In the genomic region with DNA sequence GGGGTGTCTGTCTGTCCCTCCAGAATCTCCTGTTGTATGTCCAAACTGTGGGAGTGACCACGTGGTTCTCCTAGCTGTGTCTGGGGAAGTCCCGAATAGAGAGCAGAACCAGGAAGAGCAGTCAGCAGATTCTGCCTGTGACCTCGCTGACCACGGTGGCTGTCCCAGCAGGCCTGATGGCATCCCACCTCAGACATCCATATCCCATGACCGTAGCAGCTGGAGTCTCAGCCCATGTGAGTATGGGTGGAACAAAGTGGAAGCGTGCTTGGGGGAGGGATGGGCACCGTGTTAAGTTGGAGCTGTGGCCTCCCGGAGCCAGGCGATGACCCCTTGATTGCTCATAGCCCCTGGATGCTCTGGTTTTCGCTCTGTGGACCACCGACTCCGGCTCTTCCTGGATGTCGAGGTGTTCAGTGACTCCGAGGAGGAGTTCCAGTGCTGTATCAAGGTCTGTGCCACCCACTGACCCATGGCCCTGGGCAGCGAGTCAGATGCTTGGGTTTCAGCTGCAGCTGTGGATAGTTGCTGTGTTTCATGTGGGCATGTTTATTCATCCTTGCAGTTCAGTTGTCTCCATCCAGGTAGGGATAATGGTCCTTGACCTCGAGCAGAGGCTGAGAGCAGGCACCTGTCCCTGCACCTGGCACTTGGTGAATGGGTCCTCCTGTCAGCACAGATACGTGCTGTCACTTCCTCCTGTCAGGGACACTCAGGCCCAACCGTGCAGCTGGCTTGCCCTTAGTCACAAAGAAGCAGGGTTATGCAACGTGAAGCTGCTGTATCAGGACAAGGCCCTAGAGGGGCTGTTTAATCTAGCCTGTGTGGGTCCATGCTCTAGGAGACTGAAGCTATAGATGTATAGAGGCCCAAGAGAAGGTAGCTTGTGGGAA, we compare ENCODE assay signal across 23 mouse cellular contexts. TPM values are rescaled to one million over a fixed set of nuclear protein-coding genes. Genes with fewer than 3 reads are reported as not detected.
DNase-seq lines count a peak whose midpoint lies in the region; ATAC-seq lines count a peak whose summit lies in the region.
"Had no signal": no experiment of that assay in that cellular context is flagged by ENCODE, and none has a peak within 500 bp of the region (broad histone marks: within the 10 kb centered on the region; RNA-seq: fewer than 3 reads in every experiment).

No protein-coding gene starts in this region.

- no peaks in the 10 kb centered on the region for H3K27me3 ChIP-seq in kidney, embryonic 14.5 days (ENCODE audit: control insufficient read depth, insufficient read depth, low read length)
- H3K27me3 ChIP-seq in kidney, embryonic 16.5 days (ENCODE audit: insufficient read depth, low read length) = no peaks in the 10 kb centered on the region
- no peaks in the 10 kb centered on the region for H3K27me3 ChIP-seq in forebrain, embryonic 13.5 days
- H3K27me3 ChIP-seq: embryonic facial prominence, embryonic 12.5 days; Patski had no signal

- H3K4me1 ChIP-seq in kidney, embryonic 14.5 days (ENCODE audit: control insufficient read depth, insufficient read depth, low read length) = no peaks in the 10 kb centered on the region; the same call in 1 of the 2 replicates
- peaks cover 16% of the 10 kb centered on the region for H3K4me1 ChIP-seq in kidney, embryonic 16.5 days (ENCODE audit: insufficient read depth, low read length)
- H3K4me1 ChIP-seq in forebrain, embryonic 13.5 days = no peaks in the 10 kb centered on the region
- H3K4me1 ChIP-seq: embryonic facial prominence, embryonic 10.5 days; embryonic facial prominence, embryonic 12.5 days had no signal

- H3K36me3 ChIP-seq in kidney, embryonic 14.5 days (ENCODE audit: control insufficient read depth, insufficient read depth, low read length) = peaks cover 59% of the 10 kb centered on the region
- peaks cover 63% of the 10 kb centered on the region for H3K36me3 ChIP-seq in kidney, embryonic 16.5 days (ENCODE audit: insufficient read depth, low read length)
- peaks cover 72% of the 10 kb centered on the region for H3K36me3 ChIP-seq in macrophage (ENCODE audit: inconsistent target)
- H3K36me3 ChIP-seq in forebrain, embryonic 13.5 days (ENCODE audit: poor library complexity, severe bottlenecking) = peaks cover 79% of the 10 kb centered on the region

- H3K9ac ChIP-seq in kidney, embryonic 14.5 days (ENCODE audit: low read depth, low read length) = no peak overlapping the region
- no peak overlapping the region for H3K9ac ChIP-seq in kidney, embryonic 16.5 days (replicated peaks; ENCODE audit: low read length)
- H3K9ac ChIP-seq in forebrain, embryonic 13.5 days = no peak overlapping the region
- H3K9ac ChIP-seq: embryonic facial prominence, embryonic 12.5 days had no signal

- no peaks in the 10 kb centered on the region for H3K79me2 ChIP-seq in macrophage (ENCODE audit: inconsistent target)

- 0 out of 2 replicates have a peak overlapping the region, but pooled peaks have one; percentile 30 for H3K27ac ChIP-seq in kidney, embryonic 14.5 days (ENCODE audit: low read depth, low read length)
- 0 out of 2 replicates have a peak overlapping the region, but pooled peaks have one; percentile 43 for H3K27ac ChIP-seq in kidney, embryonic 16.5 days (ENCODE audit: low read length)
- H3K27ac ChIP-seq in macrophage = peak overlapping the region; percentile 10; the same call in 1 of the 2 replicates
- no peak overlapping the region for H3K27ac ChIP-seq in forebrain, embryonic 13.5 days
- H3K27ac ChIP-seq: embryonic facial prominence, embryonic 10.5 days; embryonic facial prominence, embryonic 12.5 days had no signal

- DNase-seq in kidney, adult 18-20 months = no peak
- DNase-seq in kidney, adult 9 months = no peak
- peak; percentile 75 for DNase-seq in A20 (ENCODE audit: low read depth, low spot score)
- no peak for DNase-seq in heart, postnatal 36 days
- DNase-seq: adrenal gland, adult 8-10 months; adrenal gland, postnatal 14 days; adrenal gland, postnatal 36 days; cerebellum, adult 11-12 months; cerebellum, adult 2 months; cerebellum, adult 9-10 months; cerebellum, postnatal 10 days; cerebellum, postnatal 25 days had no signal

- no peaks in the 10 kb centered on the region for H3K9me3 ChIP-seq in kidney, embryonic 14.5 days (ENCODE audit: control insufficient read depth, low read length)
- H3K9me3 ChIP-seq in kidney, embryonic 16.5 days (ENCODE audit: low read length) = no peaks in the 10 kb centered on the region
- H3K9me3 ChIP-seq in forebrain, embryonic 13.5 days (replicated peaks) = no peaks in the 10 kb centered on the region
- H3K9me3 ChIP-seq: embryonic facial prominence, embryonic 10.5 days; embryonic facial prominence, embryonic 12.5 days; G1E had no signal

- intact Hi-C loops in heart, postnatal 36 days (cut with DNase I) = no loop called here

- no peak overlapping the region for H3K4me3 ChIP-seq in kidney, embryonic 14.5 days (ENCODE audit: low read length)
- no peak overlapping the region for H3K4me3 ChIP-seq in kidney, embryonic 16.5 days (ENCODE audit: low read length)
- no peak overlapping the region for H3K4me3 ChIP-seq in macrophage (ENCODE audit: inconsistent target)
- H3K4me3 ChIP-seq in forebrain, embryonic 13.5 days = no peak overlapping the region
- H3K4me3 ChIP-seq: embryonic facial prominence, embryonic 10.5 days; embryonic facial prominence, embryonic 12.5 days had no signal

- 55% methylated on average over 19 of the region's 19 CpGs for WGBS in kidney, embryonic 14.5 days
- WGBS in kidney, embryonic 16.5 days = 58% methylated on average over 19 of the region's 19 CpGs
- 80% methylated on average over 19 of the region's 19 CpGs for WGBS in macrophage (ENCODE audit: missing documents)
- 92% methylated on average over 19 of the region's 19 CpGs for whole genome bisulfite sequencing in forebrain, embryonic 13.5 days

- ATAC-seq in kidney, embryonic 14.5 days (ENCODE audit: low FRiP score, low TSS enrichment) = peak; percentile 44
- ATAC-seq in kidney, embryonic 16.5 days (ENCODE audit: low FRiP score, low TSS enrichment) = peak; percentile 46
- ATAC-seq in forebrain, embryonic 13.5 days = no peak
- ATAC-seq: activated CD4-positive, CD25-positive, alpha-beta regulatory T cell, adult 4 months; forebrain, embryonic 14.5 days; forebrain, embryonic 16.5 days; Patski had no signal

- H3K4me2 ChIP-seq in kidney, embryonic 14.5 days (replicated peaks; ENCODE audit: low read depth, low read length) = no peak overlapping the region
- H3K4me2 ChIP-seq in kidney, embryonic 16.5 days (replicated peaks; ENCODE audit: low read depth, low read length) = no peak overlapping the region
- H3K4me2 ChIP-seq in forebrain, embryonic 13.5 days = no peak overlapping the region
- H3K4me2 ChIP-seq: embryonic facial prominence, embryonic 12.5 days had no signal

RNA-seq across cellular contexts. Expression of a gene that starts 11.2 kb away (rescaled TPM):
- polyA plus RNA-seq in kidney, embryonic 14.5 days (2014; fragmentation: Nextera tagmentation; extraction: Ambion mirVana) = 15.3 and 22.0 TPM in 2 replicates
- 28.8 and 30.6 TPM in 2 replicates for polyA plus RNA-seq in kidney, embryonic 16.5 days (2015; fragmentation: Nextera tagmentation; extraction: Ambion mirVana)
- 100 to 1,000 TPM in 25 of 26 experiments, 10 to 100 TPM in 1; 75.3 to 288 (median 149) TPM for total RNA-seq in macrophage (2018; cell fraction: chromatin; rRNA removed)
- 10 to 100 TPM; 15.8 to 47.9 (median 28.7) TPM for total RNA-seq in macrophage (2018; cell fraction: cytosol; rRNA removed)
- 100 to 1,000 TPM in 7 of 26 experiments, 10 to 100 TPM in 19; 31.2 to 141 (median 59.7) TPM for total RNA-seq in macrophage (2018; cell fraction: nucleus; rRNA removed)
- polyA plus RNA-seq in macrophage (2018) = 14.6 to 47.0 TPM (median 35.6 TPM) in 3 replicates
- polyA plus RNA-seq in forebrain, embryonic 13.5 days (2015; fragmentation: Nextera tagmentation; extraction: Ambion mirVana) = 16.3 and 19.4 TPM in 2 replicates
- 10 to 100 TPM in 1 of 2 experiments, 1 to 10 TPM in 1; 9.2 to 14.1 TPM for total RNA-seq in heart, postnatal 36 days (2021)

RNA-seq across cellular contexts. Expression of a gene that starts 13.5 kb away (rescaled TPM):
- 14.4 and 18.8 TPM in 2 replicates for polyA plus RNA-seq in kidney, embryonic 14.5 days (2014; fragmentation: Nextera tagmentation; extraction: Ambion mirVana)
- polyA plus RNA-seq in kidney, embryonic 16.5 days (2015; fragmentation: Nextera tagmentation; extraction: Ambion mirVana) = 24.5 and 24.9 TPM in 2 replicates
- total RNA-seq in macrophage (2018; cell fraction: chromatin; rRNA removed) = 10 to 100 TPM in 12 of 26 experiments, 1 to 10 TPM in 14; 2.9 to 27.5 (median 9.3) TPM
- total RNA-seq in macrophage (2018; cell fraction: cytosol; rRNA removed) = 1 to 10 TPM in 7 of 26 experiments, under 1 TPM in 19; 0.07 to 2.0 (median 0.62) TPM
- total RNA-seq in macrophage (2018; cell fraction: nucleus; rRNA removed) = 10 to 100 TPM in 8 of 26 experiments, 1 to 10 TPM in 18; 1.4 to 16.5 (median 6.4) TPM
- polyA plus RNA-seq in macrophage (2018) = 0.41 to 1.3 TPM (median 0.47 TPM) in 3 replicates
- 20.9 and 25.3 TPM in 2 replicates for polyA plus RNA-seq in forebrain, embryonic 13.5 days (2015; fragmentation: Nextera tagmentation; extraction: Ambion mirVana)
- 100 to 1,000 TPM; 233 to 249 TPM for total RNA-seq in heart, postnatal 36 days (2021)
- polyA plus RNA-seq: G1E had no signal

RNA-seq across cellular contexts. Expression of a gene that starts 25.6 kb away (rescaled TPM):
- 2.7 and 3.0 TPM in 2 replicates for polyA plus RNA-seq in kidney, embryonic 14.5 days (2014; fragmentation: Nextera tagmentation; extraction: Ambion mirVana)
- 7.8 and 10.7 TPM in 2 replicates for polyA plus RNA-seq in kidney, embryonic 16.5 days (2015; fragmentation: Nextera tagmentation; extraction: Ambion mirVana)
- not detected for total RNA-seq in macrophage (2018; cell fraction: chromatin; rRNA removed)
- not detected for total RNA-seq in macrophage (2018; cell fraction: cytosol; rRNA removed)
- total RNA-seq in macrophage (2018; cell fraction: nucleus; rRNA removed) = not detected
- not detected in 3 replicates for polyA plus RNA-seq in macrophage (2018)
- polyA plus RNA-seq in forebrain, embryonic 13.5 days (2015; fragmentation: Nextera tagmentation; extraction: Ambion mirVana) = 5.8 and 8.0 TPM in 2 replicates
- total RNA-seq in heart, postnatal 36 days (2021) = 1 to 10 TPM; 3.6 TPM
- total RNA-seq: G1E had no signal
- polyA plus RNA-seq: activated CD4-positive, CD25-positive, alpha-beta regulatory T cell, adult 4 months; G1E had no signal

RNA-seq across cellular contexts. Expression of a gene that starts 26.3 kb away (rescaled TPM):
- 79.8 and 83.2 TPM in 2 replicates for polyA plus RNA-seq in kidney, embryonic 14.5 days (2014; fragmentation: Nextera tagmentation; extraction: Ambion mirVana)
- 55.7 and 60.9 TPM in 2 replicates for polyA plus RNA-seq in kidney, embryonic 16.5 days (2015; fragmentation: Nextera tagmentation; extraction: Ambion mirVana)
- total RNA-seq in macrophage (2018; cell fraction: chromatin; rRNA removed) = 1 to 10 TPM in 1 of 26 experiments, under 1 TPM in 3, not detected in 22; 0.34 to 5.6 (median 0.42) TPM
- under 1 TPM in 2 of 26 experiments, not detected in 24; 0.09 to 0.19 TPM for total RNA-seq in macrophage (2018; cell fraction: cytosol; rRNA removed)
- total RNA-seq in macrophage (2018; cell fraction: nucleus; rRNA removed) = 1 to 10 TPM in 1 of 26 experiments, under 1 TPM in 1, not detected in 24; 0.29 to 1.5 TPM
- not detected in 3 replicates for polyA plus RNA-seq in macrophage (2018)
- polyA plus RNA-seq in forebrain, embryonic 13.5 days (2015; fragmentation: Nextera tagmentation; extraction: Ambion mirVana) = 15.5 and 17.2 TPM in 2 replicates
- 100 to 1,000 TPM; 130 to 136 TPM for total RNA-seq in heart, postnatal 36 days (2021)
- polyA plus RNA-seq: activated CD4-positive, CD25-positive, alpha-beta regulatory T cell, adult 4 months; G1E had no signal

RNA-seq across cellular contexts. Expression of a gene that starts 53.2 kb away (rescaled TPM):
- polyA plus RNA-seq in kidney, embryonic 14.5 days (2014; fragmentation: Nextera tagmentation; extraction: Ambion mirVana) = 0.62 and 1.1 TPM in 2 replicates
- polyA plus RNA-seq in kidney, embryonic 16.5 days (2015; fragmentation: Nextera tagmentation; extraction: Ambion mirVana) = 0.77 and 0.99 TPM in 2 replicates
- under 1 TPM in 3 of 26 experiments, not detected in 23; 0.30 to 0.36 (median 0.33) TPM for total RNA-seq in macrophage (2018; cell fraction: chromatin; rRNA removed)
- total RNA-seq in macrophage (2018; cell fraction: cytosol; rRNA removed) = not detected
- under 1 TPM in 3 of 26 experiments, not detected in 23; 0.21 to 0.36 (median 0.23) TPM for total RNA-seq in macrophage (2018; cell fraction: nucleus; rRNA removed)
- polyA plus RNA-seq in macrophage (2018) = not detected in 3 replicates
- 34.0 and 35.5 TPM in 2 replicates for polyA plus RNA-seq in forebrain, embryonic 13.5 days (2015; fragmentation: Nextera tagmentation; extraction: Ambion mirVana)
- under 1 TPM; 0.11 to 0.19 TPM for total RNA-seq in heart, postnatal 36 days (2021)
